Mouse (Mus musculus): ENCODE data around the gene Gm6509.
"Not testable (repeated sequence)": the region's sequence is repeated elsewhere in the genome, so short reads cannot be mapped to it uniquely, and the experiment has no call there.

Gm6509 gene

DNA sequence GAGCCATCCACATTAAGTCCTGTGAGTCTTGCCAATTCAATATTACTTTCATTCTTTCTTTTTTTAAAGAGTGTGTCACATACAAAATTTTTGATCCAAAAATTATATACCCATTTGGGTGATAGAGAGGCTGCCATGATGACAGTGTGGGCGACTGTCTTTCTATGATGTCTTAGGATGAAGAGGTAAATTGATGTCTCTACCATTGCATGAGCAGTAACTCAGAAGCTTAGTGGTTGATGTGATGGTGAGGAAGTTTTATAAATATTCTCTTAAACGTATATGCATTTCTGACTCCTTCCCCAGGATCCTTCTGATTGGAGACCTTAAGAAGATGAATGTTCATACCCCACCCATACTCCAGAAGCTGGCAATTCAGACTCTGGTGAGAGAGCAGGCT, at the start of gene Gm6509:
Gm6509 (plus strand) TSS at position 301 of the 400 bp plus-strand sequence.
- not testable (repeated sequence) for DNase-seq (ENCODE audit: low spot score)

GRCm38 (mm10) chr5:94616242-94616641, 7.5 kb upstream of the Gm6509 start, which contains the start of gene Gm3147:
Gm3147 (minus strand) TSS chr5:94616342.
- DNase-seq (ENCODE audit: low spot score), result not testable (repeated sequence)

DNA sequence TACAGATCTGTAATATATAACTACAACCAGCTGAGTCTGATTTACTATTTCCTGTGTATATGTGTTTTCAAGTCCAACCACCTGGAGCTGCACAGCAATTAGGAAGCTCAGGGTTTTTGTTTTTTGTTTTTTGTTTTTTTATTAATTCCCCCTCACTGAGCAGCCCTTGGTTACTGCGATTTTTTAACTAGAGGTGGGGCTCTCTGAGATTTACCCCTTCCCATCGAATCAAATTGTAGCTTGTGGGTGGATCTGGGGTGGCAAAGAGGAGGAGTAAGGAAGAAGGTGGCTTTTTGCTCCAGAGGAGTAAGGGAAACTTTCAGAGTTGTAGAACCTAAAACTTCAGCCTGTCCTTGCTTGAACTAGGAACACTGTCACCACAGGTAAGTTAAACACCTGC, 24.3 kb downstream of the Gm6509 start, which contains the start of gene Gm6205:
Gm6205 (plus strand) TSS at position 301 of the 400 bp plus-strand sequence.
- DNase-seq (ENCODE audit: low spot score), result not testable (repeated sequence)
